Mouse (Mus musculus): ENCODE measurements around the gene Tbc1d23.
A peak's percentile ranks its signal among the peaks of the same experiment; 100 is the strongest.
"Not testable (repeated sequence)": the region's sequence is repeated elsewhere in the genome, so short reads cannot be mapped to it uniquely, and the experiment has no call there.

The Tbc1d23 gene

GRCm38 (mm10) chr16:57220361-57220760, 10.9 kb downstream of the Tbc1d23 start:
- no peak for DNase-seq (ENCODE audit: low read depth, low spot score)

- no peak for DNase-seq (ENCODE audit: low read depth, low spot score)
Measured at GRCm38 (mm10) chr16:57215957-57216356, 15.3 kb downstream of the Tbc1d23 start.

GRCm38 (mm10) chr16:57211037-57211436, 20.3 kb downstream of the Tbc1d23 start:
- DNase-seq (ENCODE audit: low read depth, low spot score): peak; percentile 71

- DNase-seq (ENCODE audit: low read depth, low spot score): no peak
Measured at GRCm38 (mm10) chr16:57208342-57208741, 23.0 kb downstream of the Tbc1d23 start.

GRCm38 (mm10) chr16:57197281-57197680, 34.0 kb downstream of the Tbc1d23 start:
- DNase-seq (ENCODE audit: low read depth, low spot score): no peak

GRCm38 (mm10) chr16:57196590-57196989, 34.7 kb downstream of the Tbc1d23 start:
- DNase-seq (ENCODE audit: low read depth, low spot score): no peak

GRCm38 (mm10) chr16:57191214-57191613, 40.1 kb downstream of the Tbc1d23 start:
- DNase-seq (ENCODE audit: low read depth, low spot score): no peak

GRCm38 (mm10) chr16:57190390-57190789, 40.9 kb downstream of the Tbc1d23 start:
- DNase-seq (ENCODE audit: low read depth, low spot score): no peak

GRCm38 (mm10) chr16:57189493-57189892, 41.8 kb downstream of the Tbc1d23 start:
- peak; percentile 51 for DNase-seq (ENCODE audit: low read depth, low spot score)

- DNase-seq (ENCODE audit: low read depth, low spot score): no peak
Measured at GRCm38 (mm10) chr16:57186618-57187017, 44.7 kb downstream of the Tbc1d23 start.

GRCm38 (mm10) chr16:57182037-57182436, 49.3 kb downstream of the Tbc1d23 start:
- DNase-seq (ENCODE audit: low read depth, low spot score): no peak

GRCm38 (mm10) chr16:57181180-57181579, 50.1 kb downstream of the Tbc1d23 start:
- peak; percentile 72 for DNase-seq (ENCODE audit: low read depth, low spot score)

- DNase-seq (ENCODE audit: low read depth, low spot score): no peak
Measured at GRCm38 (mm10) chr16:57177664-57178063, 53.6 kb downstream of the Tbc1d23 start.

- DNase-seq (ENCODE audit: low read depth, low spot score): peak; percentile 75
Measured at GRCm38 (mm10) chr16:57177254-57177653, 54.0 kb downstream of the Tbc1d23 start.

GRCm38 (mm10) chr16:57176276-57176675, 55.0 kb downstream of the Tbc1d23 start:
- DNase-seq (ENCODE audit: low read depth, low spot score): peak; percentile 84

GRCm38 (mm10) chr16:57175751-57176150, 55.6 kb downstream of the Tbc1d23 start:
- DNase-seq (ENCODE audit: low read depth, low spot score): no peak

GRCm38 (mm10) chr16:57174480-57174879, 56.8 kb downstream of the Tbc1d23 start:
- DNase-seq (ENCODE audit: low read depth, low spot score): not testable (repeated sequence)

- peak; percentile 67 for DNase-seq (ENCODE audit: low read depth, low spot score)
Measured at GRCm38 (mm10) chr16:57171570-57171969, 59.7 kb downstream of the Tbc1d23 start.

GRCm38 (mm10) chr16:57171161-57171560, 60.1 kb downstream of the Tbc1d23 start:
- DNase-seq (ENCODE audit: low read depth, low spot score): no peak

- DNase-seq (ENCODE audit: low read depth, low spot score): no peak
Measured at GRCm38 (mm10) chr16:57168236-57168635, 63.1 kb downstream of the Tbc1d23 start.

GRCm38 (mm10) chr16:57167514-57167912, 63.8 kb downstream of the Tbc1d23 start:
- DNase-seq (ENCODE audit: low read depth, low spot score): no peak

GRCm38 (mm10) chr16:57166611-57167513, 64.4 kb downstream of the Tbc1d23 start, which contains the start of gene Nit2:
Gene Nit2 (minus strand): TSS chr16:57167341.
- DNase-seq (ENCODE audit: low read depth, low spot score): peak; percentile 93

- DNase-seq (ENCODE audit: low read depth, low spot score): no peak
Measured at GRCm38 (mm10) chr16:57166086-57166485, 65.2 kb downstream of the Tbc1d23 start.
